Mouse (Mus musculus) midbrain, embryonic 15.5 days (tissue): Measurements from ENCODE around the gene Zfr2. TPM values are rescaled to one million over a fixed set of nuclear protein-coding genes. Genes with fewer than 3 reads are reported as not detected.

Source experiments
- ATAC-seq: fragments of 200-750 bp; cut with Nextera tagmentation; replicated peaks from 2 replicates; pipeline ENCODE4 v1.8.0; 2017; ENCODE audit warnings: moderate TSS enrichment
- H3K27ac ChIP-seq: fragments of 300-500 bp; sonication (generic); 2 replicates; pipeline ENCODE4 v1.5.1; 2015; ENCODE audit warnings: mild to moderate bottlenecking, inconsistent platforms
- H3K27me3 ChIP-seq: fragments of 300-500 bp; sonication (generic); replicated peaks from 2 replicates; pipeline ENCODE4 v1.6.1; 2015; ENCODE audit warnings: inconsistent platforms
- H3K36me3 ChIP-seq: fragments of 300-500 bp; sonication (generic); replicated peaks from 2 replicates; pipeline ENCODE4 v1.6.1; 2015; ENCODE audit warnings: inconsistent platforms
- H3K4me1 ChIP-seq: fragments of 300-500 bp; sonication (generic); 2 replicates; pipeline ENCODE4 v1.6.1; 2015; ENCODE audit warnings: inconsistent platforms
- H3K4me2 ChIP-seq: fragments of 300-500 bp; sonication (generic); 2 replicates; pipeline ENCODE4 v1.6.1; 2015; ENCODE audit warnings: inconsistent platforms, mild to moderate bottlenecking, moderate library complexity
- H3K4me3 ChIP-seq: fragments of 300-500 bp; sonication (generic); 2 replicates; pipeline ENCODE4 v1.5.1; 2015; ENCODE audit warnings: mild to moderate bottlenecking, inconsistent platforms
- H3K9ac ChIP-seq: fragments of 300-500 bp; sonication (generic); 2 replicates; pipeline ENCODE4 v1.6.1; 2015; ENCODE audit warnings: mild to moderate bottlenecking, inconsistent platforms
- H3K9me3 ChIP-seq: fragments of 300-500 bp; sonication (generic); 2 replicates; pipeline ENCODE4 v1.6.1; 2016; ENCODE audit warnings: inconsistent platforms
- WGBS: fragments of 180-500 bp; shearing (Covaris S2); methylation state at CpG from one replicate; pipeline ENCODE4 v1.1.7; 2015; ENCODE audit warnings: mixed read lengths; 5-methylcytosine and 5-hydroxymethylcytosine counted together
- polyA plus RNA-seq: library from polyadenylated mRNA; unstranded; fragments of >200 nt; fragmentation: Nextera tagmentation; extraction: Ambion mirVana; gene quantifications from 2 replicates; pipeline ENCODE4 v1.2.1, GENCODE M21; 2015

Zfr2 gene
- polyA plus RNA-seq, 1 experiment from 2014 or later, result 35.4 TPM

DNA sequence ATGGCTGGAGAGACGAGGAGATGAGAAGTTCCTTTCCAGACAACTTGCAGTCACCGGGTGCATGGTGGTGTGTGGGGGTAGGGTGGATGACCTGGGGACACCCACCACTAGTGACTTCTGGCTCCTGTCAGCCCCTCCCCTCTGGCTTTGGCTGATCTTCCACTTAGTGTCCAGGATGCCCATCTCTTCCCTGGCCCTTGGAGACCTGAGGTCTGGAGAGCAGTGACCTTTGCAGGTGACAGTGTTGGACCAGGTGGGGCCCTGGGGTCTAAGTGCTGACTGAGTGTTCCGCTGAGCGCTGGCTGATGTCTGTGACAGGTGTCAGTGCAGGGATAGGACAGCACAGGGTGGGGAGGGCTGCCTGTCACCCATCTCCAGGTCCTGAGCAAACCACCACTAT lies 37.7 kb upstream of the Zfr2 start:
- Histone ChIP-seq H3K36me3 (peaks cover 7% of the 10 kb centered on the region; the same call in 1 of the 2 replicates), H3K9ac (no peak overlapping the region), H3K4me1 (peaks cover 18% of the 10 kb centered on the region), H3K27me3 (peaks cover 22% of the 10 kb centered on the region), H3K9me3 (no peaks in the 10 kb centered on the region), H3K4me3 (no peak overlapping the region), H3K4me2 (no peak overlapping the region), H3K27ac (no peak overlapping the region)
- no peak for ATAC-seq
- WGBS, result 73% methylated on average over 4 of the region's 4 CpGs

DNA sequence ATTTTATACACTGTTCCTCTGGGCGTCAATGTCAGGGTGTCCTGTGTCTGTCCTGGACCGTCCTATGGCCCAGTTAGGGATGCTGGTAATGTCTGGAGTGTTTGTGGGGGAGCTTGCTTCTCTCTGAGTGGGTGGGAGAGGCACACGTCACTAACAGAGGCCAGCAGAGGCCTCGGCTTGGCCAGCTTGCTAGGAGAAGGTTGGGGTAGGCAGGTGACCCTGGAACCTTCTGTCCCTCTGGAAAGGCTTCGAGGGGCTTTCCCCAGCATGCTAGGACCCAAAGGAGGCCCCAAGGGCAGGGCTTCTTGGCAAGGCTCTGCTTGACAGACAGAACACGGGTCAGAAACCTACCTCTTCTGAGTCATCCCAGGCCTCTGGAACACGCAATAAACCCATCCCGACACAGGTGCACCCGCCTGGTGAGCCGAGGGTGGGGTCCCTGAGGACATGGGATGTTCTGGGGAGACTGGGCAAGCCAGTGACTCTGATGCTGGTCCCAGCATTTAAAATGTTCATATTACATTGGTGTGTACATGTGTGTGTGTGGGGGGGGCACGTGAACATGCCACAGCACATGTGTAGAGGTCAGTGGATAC lies 36.4 kb upstream of the Zfr2 start:
- WGBS, result 71% methylated on average over 11 of the region's 11 CpGs
- no peak overlapping the region for H3K27ac ChIP-seq
- ATAC-seq, result no peak

DNA sequence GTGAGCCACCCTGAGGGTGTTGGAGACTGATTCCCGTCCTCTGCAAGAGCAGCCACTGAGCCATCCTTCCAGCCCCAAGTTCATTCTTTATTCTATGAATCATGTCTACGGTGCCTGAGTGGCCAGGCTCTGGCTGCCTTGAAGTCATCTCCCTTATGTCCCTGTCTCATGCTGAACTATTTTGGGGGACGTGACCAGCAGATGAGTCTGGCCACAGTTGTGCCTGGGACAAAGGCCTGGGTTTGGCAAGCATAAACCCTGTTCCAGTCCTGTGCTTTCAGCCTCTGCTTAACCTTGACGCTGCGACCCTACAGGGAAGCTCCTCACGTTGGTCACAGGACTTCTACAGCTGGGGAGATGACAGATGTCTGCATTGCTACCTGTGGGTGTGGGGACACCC lies 35.6 kb upstream of the Zfr2 start:
- H3K9ac ChIP-seq, result no peak overlapping the region
- no peak overlapping the region for H3K4me3 ChIP-seq
- no peak for ATAC-seq
- H3K36me3 ChIP-seq, result no peaks in the 10 kb centered on the region
- H3K9me3 ChIP-seq, result no peaks in the 10 kb centered on the region
- H3K27me3 ChIP-seq, result peaks cover 22% of the 10 kb centered on the region
- no peak overlapping the region for H3K4me2 ChIP-seq
- WGBS, result 51% methylated on average over 6 of the region's 6 CpGs
- H3K27ac ChIP-seq, result no peak overlapping the region
- H3K4me1 ChIP-seq, result peaks cover 6% of the 10 kb centered on the region

More for the DNA sequence above, 36.4 kb upstream of the Zfr2 start:
- H3K9ac ChIP-seq, result no peak overlapping the region
- H3K4me2 ChIP-seq, result no peak overlapping the region
- no peak overlapping the region for H3K4me3 ChIP-seq
- H3K4me1 ChIP-seq, result peaks cover 13% of the 10 kb centered on the region
- no peaks in the 10 kb centered on the region for H3K9me3 ChIP-seq
- peaks cover 22% of the 10 kb centered on the region for H3K27me3 ChIP-seq
- no peaks in the 10 kb centered on the region for H3K36me3 ChIP-seq

DNA sequence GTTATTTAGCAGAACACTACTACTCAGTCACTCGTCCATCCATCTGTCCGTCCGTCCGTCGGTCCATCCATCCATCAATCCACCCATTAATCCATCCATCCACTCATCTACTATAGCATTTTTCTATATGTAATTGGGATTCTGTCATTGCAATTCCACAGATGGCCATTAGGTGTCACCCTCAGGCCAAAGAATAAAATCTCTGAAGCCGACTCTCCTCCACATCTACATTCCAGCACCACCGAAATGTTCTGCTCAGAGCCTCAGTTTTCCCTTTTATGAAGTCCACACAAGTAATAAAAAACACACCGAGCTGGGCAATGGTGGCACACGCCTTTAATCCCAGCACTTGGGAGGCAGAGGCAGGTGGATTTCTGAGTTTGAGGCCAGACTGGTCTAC lies 34.7 kb upstream of the Zfr2 start:
- peaks cover 22% of the 10 kb centered on the region for H3K27me3 ChIP-seq
- ATAC-seq, result no peak
- 0% methylated on average over 9 of the region's 9 CpGs for WGBS

DNA sequence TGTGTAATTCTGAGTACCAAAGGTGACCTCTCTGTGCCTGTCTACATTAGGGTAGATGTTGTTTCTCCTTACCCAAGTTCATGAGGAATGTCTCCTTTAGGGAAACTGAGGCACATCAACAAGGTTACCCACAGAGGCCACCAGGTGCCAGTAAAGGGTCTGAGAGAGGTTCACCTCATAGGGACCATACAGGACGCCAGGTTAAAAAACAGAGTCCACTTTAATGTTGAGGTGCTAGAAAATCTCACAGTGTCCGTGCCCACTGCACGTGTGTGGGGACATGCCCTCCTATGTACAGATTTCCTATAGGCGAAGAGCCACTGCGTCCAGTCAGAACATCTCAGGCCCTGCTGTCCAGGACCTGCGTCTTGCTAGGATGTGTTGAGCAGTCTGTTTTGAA lies 34.0 kb upstream of the Zfr2 start:
- no peak overlapping the region for H3K4me2 ChIP-seq
- H3K27ac ChIP-seq, result no peak overlapping the region
- H3K9me3 ChIP-seq, result no peaks in the 10 kb centered on the region
- no peaks in the 10 kb centered on the region for H3K4me1 ChIP-seq
- H3K4me3 ChIP-seq, result no peak overlapping the region
- H3K9ac ChIP-seq, result no peak overlapping the region
- peaks cover 22% of the 10 kb centered on the region for H3K27me3 ChIP-seq
- 89% methylated on average over 6 of the region's 6 CpGs for WGBS
- H3K36me3 ChIP-seq, result no peaks in the 10 kb centered on the region
- ATAC-seq, result no peak

More for the DNA sequence above, 34.7 kb upstream of the Zfr2 start:
- Histone ChIP-seq H3K4me2 (no peak overlapping the region), H3K4me3 (no peak overlapping the region), H3K36me3 (no peaks in the 10 kb centered on the region), H3K4me1 (peaks cover 3% of the 10 kb centered on the region), H3K27ac (no peak overlapping the region), H3K9me3 (no peaks in the 10 kb centered on the region), H3K9ac (no peak overlapping the region)

DNA sequence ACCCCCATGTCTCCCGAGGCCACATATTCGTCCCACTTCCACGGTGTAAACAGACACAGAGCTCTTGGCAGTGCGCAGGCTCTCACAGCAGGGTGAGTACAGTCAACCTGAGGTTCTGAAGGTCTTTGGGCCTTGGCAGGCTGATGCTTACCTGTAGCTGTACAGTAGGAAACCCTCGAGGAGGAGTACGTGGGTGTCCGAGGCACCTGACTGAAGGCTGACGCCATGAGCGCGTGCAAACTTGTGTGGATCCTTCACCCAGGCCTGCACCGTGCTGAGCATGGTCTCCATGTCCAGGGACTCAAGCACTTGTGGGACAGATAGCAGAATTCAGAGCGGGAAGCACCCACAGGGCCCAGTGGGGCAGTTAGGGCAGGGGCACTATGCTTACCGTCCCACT lies 32.8 kb upstream of the Zfr2 start:
- peaks cover 20% of the 10 kb centered on the region for H3K27me3 ChIP-seq
- H3K9me3 ChIP-seq, result no peaks in the 10 kb centered on the region
- no peak overlapping the region for H3K4me3 ChIP-seq
- no peaks in the 10 kb centered on the region for H3K36me3 ChIP-seq
- no peaks in the 10 kb centered on the region for H3K4me1 ChIP-seq
- ATAC-seq, result no peak
- H3K27ac ChIP-seq, result no peak overlapping the region
- no peak overlapping the region for H3K4me2 ChIP-seq
- no peak overlapping the region for H3K9ac ChIP-seq
- 85% methylated on average over 13 of the region's 13 CpGs for WGBS

DNA sequence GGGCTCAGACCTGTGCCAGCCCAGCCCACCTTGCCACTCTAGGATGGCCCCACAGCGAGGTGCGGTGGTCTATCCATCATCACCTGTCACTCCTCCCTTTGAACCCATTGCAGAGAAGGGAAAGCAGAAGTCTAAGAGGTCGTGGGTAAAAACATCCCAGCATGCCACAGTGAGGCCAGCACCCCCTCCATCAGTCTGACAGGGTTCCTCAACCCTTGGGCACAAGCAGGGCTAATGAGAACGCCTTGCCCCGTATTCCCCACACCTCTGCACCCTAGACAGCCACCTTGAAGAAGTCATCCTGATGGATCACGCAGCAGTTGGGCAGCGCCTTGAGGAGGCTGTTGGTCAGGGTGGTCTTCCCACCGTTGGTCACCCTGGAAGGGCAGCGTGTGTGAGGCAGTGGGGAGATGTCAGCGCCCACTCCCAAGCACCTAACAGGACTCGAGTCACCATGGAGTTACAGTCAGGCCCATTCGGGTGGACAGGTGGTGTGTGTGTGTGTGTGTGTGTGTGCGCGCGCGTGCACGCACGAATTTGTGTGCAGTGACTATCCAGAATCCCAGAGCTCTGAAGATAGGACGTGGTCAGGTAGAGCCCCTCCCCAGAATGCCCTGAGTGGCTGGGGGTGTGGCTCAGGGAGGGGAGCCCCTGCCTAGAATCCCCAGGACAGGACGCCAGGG lies 32.2 kb upstream of the Zfr2 start:
- no peak for ATAC-seq
- Histone ChIP-seq H3K4me1 (no peaks in the 10 kb centered on the region), H3K27ac (no peak overlapping the region), H3K9me3 (no peaks in the 10 kb centered on the region), H3K27me3 (peaks cover 14% of the 10 kb centered on the region), H3K4me2 (no peak overlapping the region), H3K9ac (no peak overlapping the region), H3K4me3 (no peak overlapping the region), H3K36me3 (no peaks in the 10 kb centered on the region)
- 78% methylated on average over 20 of the region's 20 CpGs for WGBS

DNA sequence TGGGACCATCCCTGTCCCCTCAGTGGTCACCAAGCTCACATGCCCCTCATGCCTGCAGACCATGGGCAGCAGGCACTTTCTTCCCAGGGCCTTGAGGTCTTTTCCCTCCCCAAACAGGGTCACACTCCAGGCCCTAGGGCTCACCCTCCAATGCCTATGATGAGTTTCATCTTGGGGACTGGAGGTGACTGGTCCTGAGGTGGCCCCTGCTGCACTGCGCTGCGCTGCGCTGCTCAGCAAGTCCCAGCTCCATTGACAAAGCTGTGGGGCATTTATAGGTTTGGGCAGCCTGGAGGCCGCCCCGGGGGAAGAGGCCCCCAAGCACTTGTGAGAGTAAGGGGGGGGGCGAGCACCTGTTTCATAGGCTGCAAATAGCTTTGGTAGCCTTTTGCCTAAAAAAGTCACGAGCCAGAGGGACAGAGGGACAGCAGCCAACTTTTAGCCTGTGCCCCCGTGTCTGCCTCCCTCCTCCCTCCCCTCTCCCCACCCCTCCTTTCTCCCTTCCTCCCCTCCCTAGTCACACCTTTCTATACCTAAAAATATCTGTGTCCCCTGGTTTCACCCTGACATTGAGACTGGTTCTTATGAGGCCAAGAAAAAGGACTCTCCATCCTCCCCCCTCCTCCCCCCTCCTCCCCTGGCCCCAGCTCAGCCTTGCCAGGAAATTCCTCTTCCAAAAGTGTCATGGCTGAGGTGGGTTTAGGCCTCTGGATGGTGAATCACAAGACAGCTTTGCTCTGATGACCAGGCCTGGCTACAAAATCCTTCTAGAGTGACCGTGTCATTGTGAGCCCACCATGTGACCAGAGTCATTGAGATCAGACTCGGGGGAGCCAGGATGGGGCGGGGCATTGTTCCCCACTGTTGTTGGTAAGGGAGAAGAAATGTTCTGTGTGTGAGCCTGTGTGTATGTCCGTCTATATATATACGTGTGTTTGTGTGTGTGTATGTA lies 30.9 kb upstream of the Zfr2 start, which contains the start of gene Nmrk2:
Gene Nmrk2 (minus strand): TSS at position 245 of the 952 bp plus-strand sequence.
- 65% methylated on average over 12 of the region's 13 CpGs for WGBS
- no peak within 1 kb of the TSS for H3K4me3 ChIP-seq

DNA sequence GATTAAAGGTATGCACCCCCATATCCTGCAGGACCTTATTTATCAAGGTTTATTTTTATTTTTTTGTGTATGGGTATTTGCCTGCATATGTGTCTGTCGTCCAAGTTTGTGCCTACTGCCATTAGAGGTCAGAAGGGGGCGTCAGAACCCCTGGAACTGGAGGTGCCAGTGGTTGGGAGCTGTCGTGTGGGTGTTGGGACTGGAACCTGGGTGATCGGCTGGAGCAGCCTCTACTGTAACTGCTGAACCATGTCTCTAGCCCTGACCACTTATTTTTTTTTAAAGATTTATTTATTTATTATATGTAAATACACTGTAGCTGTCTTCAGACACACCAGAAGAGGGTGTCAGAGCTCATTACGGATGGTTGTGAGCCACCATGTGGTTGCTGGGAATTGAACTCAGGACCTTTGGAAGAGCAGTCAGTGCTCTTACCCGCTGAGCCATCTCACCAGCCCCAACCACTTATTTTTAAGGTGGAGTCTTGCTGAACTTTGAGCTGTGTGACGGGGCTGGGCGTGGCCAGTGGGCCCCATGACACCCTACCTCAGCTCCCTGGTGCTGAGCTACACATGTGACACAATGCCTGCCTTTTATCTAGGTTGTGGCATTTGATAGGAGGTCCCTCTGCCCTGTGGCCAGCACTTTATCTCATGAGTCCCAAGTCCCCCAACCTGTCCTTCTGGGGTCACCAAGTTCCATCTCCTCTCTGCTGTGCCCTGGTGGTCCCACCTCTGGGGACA lies 29.8 kb upstream of the Zfr2 start:
- Histone ChIP-seq H3K36me3 (peaks cover 18% of the 10 kb centered on the region), H3K27me3 (no peaks in the 10 kb centered on the region), H3K9me3 (no peaks in the 10 kb centered on the region), H3K9ac (no peak overlapping the region), H3K4me3 (no peak overlapping the region), H3K4me2 (no peak overlapping the region), H3K27ac (no peak overlapping the region), H3K4me1 (no peaks in the 10 kb centered on the region)
- 71% methylated on average over 8 of the region's 8 CpGs for WGBS
- ATAC-seq, result peak; percentile 29; the same call in 1 of the 2 replicates

More for the DNA sequence above, 30.9 kb upstream of the Zfr2 start, which contains the start of gene Nmrk2:
- Histone ChIP-seq H3K9me3 (no peaks in the 10 kb centered on the region), H3K4me2 (no peak within 1 kb of the TSS), H3K4me1 (no peaks in the 10 kb centered on the region), H3K36me3 (peaks cover 8% of the 10 kb centered on the region; the same call in 1 of the 2 replicates), H3K27me3 (peaks cover 1% of the 10 kb centered on the region; the same call in 1 of the 2 replicates), H3K9ac (no peak within 1 kb of the TSS), H3K27ac (no peak within 1 kb of the TSS)
- ATAC-seq, result no peak

DNA sequence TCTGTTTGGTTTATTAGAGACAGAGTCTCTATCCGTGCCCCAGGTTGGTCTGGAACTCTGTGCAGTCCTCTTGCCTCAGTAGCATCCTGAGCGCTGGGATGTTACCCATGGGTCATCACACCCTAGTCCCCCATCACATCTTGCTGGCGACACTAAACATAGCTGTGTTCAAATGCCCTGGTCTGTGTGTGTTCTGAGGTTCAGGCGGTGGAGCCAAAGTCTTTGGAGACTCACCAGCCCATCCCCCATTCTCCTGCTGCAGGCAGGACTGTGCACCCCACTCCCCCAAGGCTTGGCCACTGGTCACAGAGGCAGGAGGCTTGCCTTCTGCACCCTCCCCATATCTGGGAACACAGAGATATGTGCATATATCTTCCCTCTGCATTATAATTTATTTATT lies 28.8 kb upstream of the Zfr2 start:
- Histone ChIP-seq H3K4me2 (no peak overlapping the region), H3K27ac (0 out of 2 replicates have a peak overlapping the region, but pooled peaks have one; percentile 27), H3K36me3 (peaks cover 26% of the 10 kb centered on the region), H3K4me3 (no peak overlapping the region), H3K4me1 (no peaks in the 10 kb centered on the region), H3K27me3 (no peaks in the 10 kb centered on the region), H3K9me3 (no peaks in the 10 kb centered on the region), H3K9ac (no peak overlapping the region)
- 0 out of 2 replicates have a peak, but pooled peaks have one; percentile 1 for ATAC-seq
- WGBS, result 64% methylated on average over 4 of the region's 4 CpGs

DNA sequence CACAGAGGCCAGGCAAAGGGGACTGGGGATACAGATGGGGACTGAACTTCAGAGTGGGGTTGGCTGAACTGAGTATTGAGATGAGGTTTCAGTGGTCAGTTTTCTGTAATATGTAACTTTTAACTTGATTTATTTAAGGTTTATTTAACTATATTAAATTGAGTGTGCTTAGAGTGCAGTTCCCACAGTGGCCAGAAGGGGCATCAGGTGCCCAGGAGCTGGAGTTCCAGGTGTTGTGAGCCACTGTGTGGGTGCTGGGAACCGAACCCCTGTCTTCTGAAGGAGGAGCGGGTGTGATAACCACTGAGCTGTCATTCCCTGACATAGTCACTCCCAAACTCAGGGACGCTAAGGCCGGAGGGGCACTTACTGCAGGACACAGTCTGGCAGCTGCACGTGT lies 22.8 kb upstream of the Zfr2 start:
- no peak for ATAC-seq
- peaks cover 79% of the 10 kb centered on the region for H3K36me3 ChIP-seq

More for the DNA sequence above, 22.8 kb upstream of the Zfr2 start:
- Histone ChIP-seq H3K9me3 (no peaks in the 10 kb centered on the region), H3K4me2 (no peak overlapping the region), H3K27me3 (no peaks in the 10 kb centered on the region), H3K9ac (no peak overlapping the region), H3K4me1 (no peaks in the 10 kb centered on the region), H3K4me3 (no peak overlapping the region), H3K27ac (no peak overlapping the region)
- 98% methylated on average over 5 of the region's 5 CpGs for WGBS
